Mouse (Mus musculus) MEL (cell line): ENCODE measurements at regions not wholly inside any gene's neighbourhood (a gene's known extent, or its start where the extent isn't known, plus 50 kb on each side); places are given as distances from the start of the nearest gene placed in this dataset.

ENCODE experiments used
- DNase-seq: peaks from one replicate; pipeline ENCODE4 v3.0.0; 2011; ENCODE audit warnings: low read depth, low spot score
- H3K27ac ChIP-seq: 2 replicates; pipeline ENCODE4 v1.5.1; 2012; ENCODE audit warnings: low read depth, mild to moderate bottlenecking, control low read depth, low read length, moderate library complexity; ENCODE audit not compliant: control insufficient read depth
- H3K27me3 ChIP-seq, 2 experiments: fragments of 150-350 bp in 1 of 2; sonication (generic) in 1 of 2; 2 replicates each; pipeline ENCODE4 v1.6.1; 2012; ENCODE audit warnings: low read length in 2 of 2, mild to moderate bottlenecking in 2 of 2, improper control_type of control experiment in 1 of 2, moderate library complexity in 1 of 2; ENCODE audit not compliant: insufficient read depth in 2 of 2, control insufficient read depth in 1 of 2
- H3K36me3 ChIP-seq, 2 experiments: 2 replicates each; pipeline ENCODE4 v1.6.1; 2012 to 2014; ENCODE audit warnings: low read length in 2 of 2, improper control_type of control experiment in 1 of 2, inconsistent platforms in 1 of 2, mild to moderate bottlenecking in 1 of 2; ENCODE audit not compliant: insufficient read depth in 2 of 2, control insufficient read depth in 1 of 2
- H3K4me1 ChIP-seq, 2 experiments: fragments of 150-350 bp in 1 of 2; sonication (generic) in 1 of 2; 2 replicates each; pipeline ENCODE4 v1.6.1; 2012; ENCODE audit warnings: low read length in 2 of 2, improper control_type of control experiment in 1 of 2, mild to moderate bottlenecking in 1 of 2; ENCODE audit not compliant: insufficient read depth in 2 of 2, control insufficient read depth in 1 of 2
- H3K4me3 ChIP-seq, 2 experiments: fragments of 150-350 bp in 1 of 2; sonication (generic) in 1 of 2; 2 replicates each; pipeline ENCODE4 v1.5.1; 2012; ENCODE audit warnings: low read depth in 2 of 2, low read length in 2 of 2, mild to moderate bottlenecking in 2 of 2, moderate library complexity in 2 of 2, control low read depth in 1 of 2, improper control_type of control experiment in 1 of 2; ENCODE audit not compliant: control insufficient read depth in 1 of 2, insufficient read depth in 1 of 2
- H3K79me2 ChIP-seq: 2 replicates; pipeline ENCODE4 v1.6.1; 2012; ENCODE audit warnings: mild to moderate bottlenecking, low read length, moderate library complexity; ENCODE audit not compliant: control insufficient read depth, poor library complexity, insufficient read depth
- H3K9ac ChIP-seq: 2 replicates; pipeline ENCODE4 v1.6.1; 2012; ENCODE audit warnings: low read depth, mild to moderate bottlenecking, control low read depth, low read length, moderate library complexity; ENCODE audit not compliant: control insufficient read depth, poor library complexity, severe bottlenecking
- H3K9me3 ChIP-seq: fragments of 150-350 bp; sonication (generic); replicated peaks from 2 replicates; pipeline ENCODE4 v1.6.1; 2012; ENCODE audit warnings: mild to moderate bottlenecking, low read length, improper control_type of control experiment, moderate library complexity; ENCODE audit not compliant: insufficient read depth
- BHLHE40 ChIP-seq: IDR thresholded peaks from 2 replicates; pipeline ENCODE4 v1.6.1; 2012; ENCODE audit warnings: low read depth, mild to moderate bottlenecking, inconsistent platforms, low read length, improper control_type of control experiment, borderline replicate concordance
- CHD1 ChIP-seq: IDR thresholded peaks from 2 replicates; pipeline ENCODE4 v1.6.1; 2012; ENCODE audit warnings: low read depth, mild to moderate bottlenecking, inconsistent platforms, low read length, improper control_type of control experiment
- CTCF ChIP-seq, 3 experiments: IDR thresholded peaks in 2 of 3; conservative IDR thresholded peaks in 1 of 3; 2 replicates each; pipeline ENCODE4 v1.5.1; 2011 to 2012; ENCODE audit warnings: low read length in 3 of 3, low read depth in 2 of 3, mild to moderate bottlenecking in 2 of 3, improper control_type of control experiment in 1 of 3, inconsistent platforms in 1 of 3, mixed read lengths in 1 of 3, moderate library complexity in 1 of 3; ENCODE audit not compliant: control insufficient read depth in 1 of 3, insufficient read depth in 1 of 3, poor library complexity in 1 of 3, severe bottlenecking in 1 of 3
- E2F4 ChIP-seq: IDR thresholded peaks from 2 replicates; pipeline ENCODE4 v1.6.1; 2011; ENCODE audit warnings: low read depth, low read length, improper control_type of control experiment, borderline replicate concordance
- ETS1 ChIP-seq: IDR thresholded peaks from 2 replicates; pipeline ENCODE4 v1.6.1; 2012; ENCODE audit warnings: low read depth, mild to moderate bottlenecking, inconsistent platforms, low read length, improper control_type of control experiment, moderate library complexity
- GATA1 ChIP-seq: IDR thresholded peaks from 2 replicates; pipeline ENCODE4 v1.6.1; 2011; ENCODE audit warnings: low read depth, low read length, improper control_type of control experiment
- JUND ChIP-seq: IDR thresholded peaks from 2 replicates; pipeline ENCODE4 v1.6.1; 2011; ENCODE audit warnings: low read depth, mild to moderate bottlenecking, improper control_type of control experiment, low read length
- MAFK ChIP-seq: IDR thresholded peaks from 2 replicates; pipeline ENCODE4 v1.6.1; 2011; ENCODE audit warnings: low read depth, mild to moderate bottlenecking, low read length, improper control_type of control experiment, borderline replicate concordance
- MAZ ChIP-seq: IDR thresholded peaks from 2 replicates; pipeline ENCODE4 v1.6.1; 2012; ENCODE audit warnings: low read depth, mild to moderate bottlenecking, inconsistent platforms, low read length, improper control_type of control experiment
- MEF2A ChIP-seq: IDR thresholded peaks from 2 replicates; pipeline ENCODE4 v1.6.1; 2014; ENCODE audit warnings: low read depth, mild to moderate bottlenecking, inconsistent platforms, low read length, improper control_type of control experiment; ENCODE audit not compliant: poor library complexity, insufficient replicate concordance, severe bottlenecking; ENCODE audit errors: extremely low read depth
- MYC ChIP-seq: IDR thresholded peaks from 2 replicates; pipeline ENCODE4 v1.6.1; 2011; ENCODE audit warnings: low read depth, mild to moderate bottlenecking, low read length, improper control_type of control experiment, moderate library complexity
- NRF1 ChIP-seq: IDR thresholded peaks from 2 replicates; pipeline ENCODE4 v1.6.1; 2014; ENCODE audit warnings: low read depth, mild to moderate bottlenecking, inconsistent platforms, low read length, improper control_type of control experiment, moderate library complexity; ENCODE audit not compliant: poor library complexity, insufficient read depth, severe bottlenecking
- POLR2A ChIP-seq, 2 experiments: IDR thresholded peaks; 2 replicates each; pipeline ENCODE4 v1.6.1; 2011 to 2012; ENCODE audit warnings: low read length in 2 of 2, mild to moderate bottlenecking in 2 of 2, control low read depth in 1 of 2, improper control_type of control experiment in 1 of 2, low read depth in 1 of 2, moderate library complexity in 1 of 2; ENCODE audit not compliant: control insufficient read depth in 1 of 2, insufficient read depth in 1 of 2, poor library complexity in 1 of 2
- POLR2AphosphoS2 ChIP-seq: IDR thresholded peaks from 2 replicates; pipeline ENCODE4 v1.6.1; 2011; ENCODE audit warnings: low read length, improper control_type of control experiment
- POLR2AphosphoS5 ChIP-seq: IDR thresholded peaks from 2 replicates; pipeline ENCODE4 v1.6.1; 2012; ENCODE audit warnings: low read depth, borderline replicate concordance, mild to moderate bottlenecking, inconsistent platforms, low read length, moderate library complexity, mixed read lengths
- RCOR1 ChIP-seq: IDR thresholded peaks from 2 replicates; pipeline ENCODE4 v1.6.1; 2012; ENCODE audit warnings: low read depth, mild to moderate bottlenecking, inconsistent platforms, low read length, improper control_type of control experiment
- SIN3A ChIP-seq: IDR thresholded peaks from 2 replicates; pipeline ENCODE4 v1.6.1; 2012; ENCODE audit warnings: low read length, improper control_type of control experiment, inconsistent platforms
- SMC3 ChIP-seq: IDR thresholded peaks from 2 replicates; pipeline ENCODE4 v1.6.1; 2011; ENCODE audit warnings: low read depth, low read length, improper control_type of control experiment
- TAL1 ChIP-seq: IDR thresholded peaks from 2 replicates; pipeline ENCODE4 v1.6.1; 2012; ENCODE audit warnings: mild to moderate bottlenecking, inconsistent platforms, low read length, moderate library complexity, mixed read lengths
- TCF12 ChIP-seq: IDR thresholded peaks from 2 replicates; pipeline ENCODE4 v1.6.1; 2014; ENCODE audit warnings: low read depth, mild to moderate bottlenecking, inconsistent platforms, low read length, improper control_type of control experiment, moderate library complexity
- UBTF ChIP-seq: IDR thresholded peaks from 2 replicates; pipeline ENCODE4 v1.6.1; 2012; ENCODE audit warnings: low read depth, mild to moderate bottlenecking, inconsistent platforms, low read length, improper control_type of control experiment, moderate library complexity, borderline replicate concordance; ENCODE audit not compliant: insufficient read depth
- USF1 ChIP-seq: IDR thresholded peaks from 2 replicates; pipeline ENCODE4 v1.6.1; 2014; ENCODE audit warnings: low read depth, mild to moderate bottlenecking, inconsistent platforms, low read length, improper control_type of control experiment, moderate library complexity
- USF2 ChIP-seq, 2 experiments: IDR thresholded peaks; 2 replicates each; pipeline ENCODE4 v1.6.1; 2011 to 2012; ENCODE audit warnings: improper control_type of control experiment in 2 of 2, low read length in 2 of 2, borderline replicate concordance in 1 of 2, inconsistent platforms in 1 of 2, low read depth in 1 of 2, mild to moderate bottlenecking in 1 of 2; ENCODE audit not compliant: insufficient read depth in 1 of 2
- ZC3H11A ChIP-seq: IDR thresholded peaks from 2 replicates; pipeline ENCODE4 v1.6.1; 2012; ENCODE audit warnings: low read depth, mild to moderate bottlenecking, inconsistent platforms, low read length, improper control_type of control experiment
- ZMIZ1 ChIP-seq: IDR thresholded peaks from 2 replicates; pipeline ENCODE4 v1.6.1; 2012; ENCODE audit warnings: low read depth, mild to moderate bottlenecking, inconsistent platforms, low read length, improper control_type of control experiment, moderate library complexity

- TF ChIP-seq CHD1 (no peak), NRF1 (no peak), POLR2AphosphoS5 (no peak), ZMIZ1 (no peak), POLR2AphosphoS2 (no peak), JUND (no peak), MAFK (no peak), ZC3H11A (no peak), CTCF (IDR thresholded peaks at IDR 0.05 in 2 of 3, conservative IDR thresholded peaks at IDR 0.05 in 1 of 3; ENCODE audit: control insufficient read depth in 1 of 3, insufficient read depth in 1 of 3, low read depth in 2 of 3, low read length in 3 of 3, poor library complexity in 1 of 3, severe bottlenecking in 1 of 3) (no peak), RCOR1 (no peak), USF1 (no peak), POLR2A (IDR thresholded peaks at IDR 0.05; ENCODE audit: control insufficient read depth in 1 of 2, insufficient read depth in 1 of 2, low read depth in 1 of 2, low read length in 2 of 2, poor library complexity in 1 of 2) (no peak), SIN3A (no peak), USF2 (IDR thresholded peaks at IDR 0.05; ENCODE audit: borderline replicate concordance in 1 of 2, insufficient read depth in 1 of 2, low read depth in 1 of 2, low read length in 2 of 2) (no peak), E2F4 (no peak), TCF12 (no peak), BHLHE40 (no peak)
- Histone ChIP-seq H3K79me2 (no peaks in the 10 kb centered on the region), H3K9ac (no peak overlapping the region), H3K4me1 (no peaks in the 10 kb centered on the region), H3K4me3 (no peak overlapping the region), H3K9me3 (no peaks in the 10 kb centered on the region), H3K27me3 (no peaks in the 10 kb centered on the region), H3K27ac (no peak overlapping the region), H3K36me3 (no peaks in the 10 kb centered on the region)
- DNase-seq = no peak
These were observed 215.9 kb downstream of the Mycn start for GRCm38 (mm10) chr12:12725797-12726196.

DNA sequence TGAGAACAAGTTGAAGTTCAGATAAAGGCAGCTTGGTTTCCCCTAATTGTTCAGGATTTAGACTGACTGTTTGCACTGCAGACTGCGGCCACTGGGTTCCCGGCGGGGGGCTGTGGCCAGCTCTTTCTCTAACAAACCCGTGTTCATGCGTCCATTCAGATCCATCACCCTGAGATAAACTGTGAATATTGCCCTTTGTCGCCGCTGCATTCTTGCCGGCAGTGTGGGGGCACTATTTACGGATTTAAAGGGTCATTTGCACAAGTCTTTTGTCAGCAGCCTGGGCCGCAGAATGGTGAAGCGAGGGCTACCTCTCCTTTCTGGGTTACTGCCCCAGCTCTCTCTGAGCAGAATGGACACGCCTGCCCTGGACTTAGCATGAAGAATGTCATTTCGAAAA, 216.6 kb downstream of the Mycn start:
- no peaks in the 10 kb centered on the region for H3K4me1 ChIP-seq
- H3K4me3 ChIP-seq = no peak overlapping the region
- TF ChIP-seq UBTF (no peak), JUND (no peak), GATA1 (no peak), E2F4 (no peak), MEF2A (no peak), MAZ (no peak), NRF1 (no peak), MYC (no peak), USF2 (IDR thresholded peaks at IDR 0.05; ENCODE audit: borderline replicate concordance in 1 of 2, insufficient read depth in 1 of 2, low read depth in 1 of 2, low read length in 2 of 2) (no peak), ZC3H11A (no peak), ZMIZ1 (no peak), SIN3A (no peak), MAFK (no peak), USF1 (no peak), POLR2A (IDR thresholded peaks at IDR 0.05; ENCODE audit: control insufficient read depth in 1 of 2, insufficient read depth in 1 of 2, low read depth in 1 of 2, low read length in 2 of 2, poor library complexity in 1 of 2) (no peak), CHD1 (no peak), TAL1 (no peak), ETS1 (no peak), SMC3 (no peak)
- H3K9ac ChIP-seq = no peak overlapping the region
- no peaks in the 10 kb centered on the region for H3K27me3 ChIP-seq
- H3K27ac ChIP-seq = no peak overlapping the region
- no peak for DNase-seq
- no peaks in the 10 kb centered on the region for H3K36me3 ChIP-seq
- no peaks in the 10 kb centered on the region for H3K9me3 ChIP-seq
- no peaks in the 10 kb centered on the region for H3K79me2 ChIP-seq
